Mouse (Mus musculus): Measurements from ENCODE around the gene Nckap5. TPM values are rescaled to one million over a fixed set of nuclear protein-coding genes. Genes with fewer than 3 reads are reported as not detected.

Gene Nckap5
- polyA plus RNA-seq, 2 experiments = 0.31 to 1.3 TPM

DNA sequence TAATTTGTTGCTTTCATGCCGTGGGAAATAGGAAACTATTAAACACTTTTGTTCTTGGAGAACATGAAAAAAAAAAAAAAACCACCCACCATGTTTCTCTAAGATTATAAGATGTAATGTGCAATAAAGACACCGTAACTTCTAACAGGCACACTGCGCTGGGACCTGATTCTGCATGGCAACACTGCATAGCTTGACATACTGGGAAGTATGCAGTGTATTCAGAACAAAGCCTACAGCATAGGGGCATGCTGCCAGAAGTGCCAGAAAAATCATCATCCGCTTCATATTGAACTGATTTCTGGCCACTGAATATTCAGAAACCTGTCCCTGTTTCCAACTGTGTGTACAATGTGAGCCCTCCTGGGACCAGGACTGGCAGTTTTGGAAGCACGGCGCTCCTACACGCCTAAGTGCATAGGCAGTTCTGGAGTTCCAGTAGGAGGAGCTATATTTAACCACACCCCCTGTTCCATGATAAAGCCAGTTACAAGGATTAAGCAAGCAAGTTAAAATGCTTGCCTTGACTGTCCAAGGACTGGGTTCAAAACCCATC, 302.5 kb downstream of the Nckap5 start:
- Histone ChIP-seq H3K36me3 (replicated peaks; ENCODE audit: control insufficient read depth, insufficient read depth, low read depth) (no peaks in the 10 kb centered on the region), H3K9me3 (ENCODE audit: control insufficient read depth, low read length) (no peaks in the 10 kb centered on the region), H3K9ac (replicated peaks) (no peak overlapping the region), H3K27me3 (ENCODE audit: control insufficient read depth, insufficient read depth, low read length) (no peaks in the 10 kb centered on the region), H3K27ac (no peak overlapping the region), H3K4me3 (ENCODE audit: insufficient read depth in 1 of 2, low read depth in 2 of 2, low read length in 2 of 2) (no peak overlapping the region), H3K4me1 (replicated peaks; ENCODE audit: control insufficient read depth in 2 of 2, insufficient read depth in 2 of 2, low read length in 1 of 2) (no peaks in the 10 kb centered on the region), H3K4me2 (ENCODE audit: low read depth) (no peak overlapping the region)
- WGBS (ENCODE audit: insufficient replicate concordance) = 80% methylated on average over 7 of the region's 7 CpGs
- ATAC-seq (ENCODE audit: insufficient read depth) (no peak), DNase-seq (ENCODE audit: low read depth in 3 of 3, low spot score in 3 of 3) (no peak)
- TF ChIP-seq CTCF (IDR thresholded peaks at IDR 0.05; ENCODE audit: low read depth) (no peak), EP300 (IDR thresholded peaks at IDR 0.05; ENCODE audit: low read depth) (no peak)

GRCm38 (mm10) chr1:126518067-126518466, 312.5 kb downstream of the Nckap5 start:
- DNase-seq (ENCODE audit: low read depth in 3 of 3, low spot score in 3 of 3) = no peak
- no peak overlapping the region for H3K4me2 ChIP-seq (ENCODE audit: low read depth)
- H3K36me3 ChIP-seq (replicated peaks; ENCODE audit: control insufficient read depth, insufficient read depth, low read depth) = no peaks in the 10 kb centered on the region
- ATAC-seq (ENCODE audit: insufficient read depth) = no peak
- no peaks in the 10 kb centered on the region for H3K9me3 ChIP-seq (ENCODE audit: control insufficient read depth, low read length)
- no peak overlapping the region for H3K9ac ChIP-seq (replicated peaks)
- 67% methylated on average over 3 of the region's 3 CpGs for WGBS (ENCODE audit: insufficient replicate concordance)
- no peak overlapping the region for H3K27ac ChIP-seq
- H3K4me3 ChIP-seq (ENCODE audit: insufficient read depth in 1 of 2, low read depth in 2 of 2, low read length in 2 of 2) = no peak overlapping the region
- no peaks in the 10 kb centered on the region for H3K4me1 ChIP-seq (replicated peaks; ENCODE audit: control insufficient read depth in 2 of 2, insufficient read depth in 2 of 2, low read length in 1 of 2)
- TF ChIP-seq EP300 (IDR thresholded peaks at IDR 0.05; ENCODE audit: low read depth) = no peak
- no peak for TF ChIP-seq CTCF (IDR thresholded peaks at IDR 0.05; ENCODE audit: low read depth)
- no peaks in the 10 kb centered on the region for H3K27me3 ChIP-seq (ENCODE audit: control insufficient read depth, insufficient read depth, low read length)

DNA sequence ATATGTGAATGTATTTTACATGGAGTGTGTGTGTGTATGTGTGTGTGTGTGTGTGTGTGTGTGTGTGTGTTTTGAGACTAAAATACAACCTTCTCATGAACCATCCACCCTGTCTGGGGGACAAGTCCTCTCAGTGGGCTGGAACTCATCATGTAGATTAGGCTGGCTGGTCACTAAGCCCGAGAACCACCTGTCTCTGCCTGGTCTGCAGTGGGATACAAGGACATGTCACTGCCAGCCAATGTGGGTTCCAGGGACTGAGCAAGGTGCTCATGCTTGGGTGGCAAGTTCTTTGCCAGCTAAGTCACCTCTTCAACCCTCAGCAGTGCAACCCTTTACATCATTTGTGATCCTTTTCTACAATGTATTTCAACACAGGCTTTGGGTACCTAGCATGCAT, 313.2 kb downstream of the Nckap5 start:
- ATAC-seq (ENCODE audit: insufficient read depth) (no peak), DNase-seq (ENCODE audit: low read depth in 3 of 3, low spot score in 3 of 3) (no peak)
- Histone ChIP-seq H3K27ac (no peak overlapping the region), H3K9me3 (ENCODE audit: control insufficient read depth, low read length) (no peaks in the 10 kb centered on the region), H3K27me3 (ENCODE audit: control insufficient read depth, insufficient read depth, low read length) (no peaks in the 10 kb centered on the region), H3K36me3 (replicated peaks; ENCODE audit: control insufficient read depth, insufficient read depth, low read depth) (no peaks in the 10 kb centered on the region), H3K4me3 (ENCODE audit: insufficient read depth in 1 of 2, low read depth in 2 of 2, low read length in 2 of 2) (no peak overlapping the region), H3K4me2 (ENCODE audit: low read depth) (no peak overlapping the region), H3K4me1 (replicated peaks; ENCODE audit: control insufficient read depth in 2 of 2, insufficient read depth in 2 of 2, low read length in 1 of 2) (no peaks in the 10 kb centered on the region), H3K9ac (replicated peaks) (no peak overlapping the region)
- no peak for TF ChIP-seq EP300 (IDR thresholded peaks at IDR 0.05; ENCODE audit: low read depth)
- TF ChIP-seq CTCF (IDR thresholded peaks at IDR 0.05; ENCODE audit: low read depth) = no peak
- 39% methylated on average over 1 of the region's 1 CpGs for WGBS (ENCODE audit: insufficient replicate concordance)

GRCm38 (mm10) chr1:126515054-126515756, 315.4 kb downstream of the Nckap5 start:
- TF ChIP-seq CTCF (IDR thresholded peaks at IDR 0.05; ENCODE audit: low read depth) = no peak
- TF ChIP-seq EP300 (IDR thresholded peaks at IDR 0.05; ENCODE audit: low read depth) = no peak
- ATAC-seq (ENCODE audit: insufficient read depth) (no peak), DNase-seq (ENCODE audit: low read depth in 3 of 3, low spot score in 3 of 3) (no peak)
- no peaks in the 10 kb centered on the region for H3K4me1 ChIP-seq (replicated peaks; ENCODE audit: control insufficient read depth in 2 of 2, insufficient read depth in 2 of 2, low read length in 1 of 2)
- no peak overlapping the region for H3K27ac ChIP-seq
- 31% methylated on average over 3 of the region's 3 CpGs for whole genome bisulfite sequencing (ENCODE audit: insufficient replicate concordance)
- H3K27me3 ChIP-seq (ENCODE audit: control insufficient read depth, insufficient read depth, low read length) = no peaks in the 10 kb centered on the region
- no peaks in the 10 kb centered on the region for H3K36me3 ChIP-seq (replicated peaks; ENCODE audit: control insufficient read depth, insufficient read depth, low read depth)
- no peak overlapping the region for H3K9ac ChIP-seq (replicated peaks)
- H3K4me3 ChIP-seq (ENCODE audit: insufficient read depth in 1 of 2, low read depth in 2 of 2, low read length in 2 of 2) = no peak overlapping the region
- H3K4me2 ChIP-seq (ENCODE audit: low read depth) = no peak overlapping the region
- H3K9me3 ChIP-seq (ENCODE audit: control insufficient read depth, low read length) = no peaks in the 10 kb centered on the region

DNA sequence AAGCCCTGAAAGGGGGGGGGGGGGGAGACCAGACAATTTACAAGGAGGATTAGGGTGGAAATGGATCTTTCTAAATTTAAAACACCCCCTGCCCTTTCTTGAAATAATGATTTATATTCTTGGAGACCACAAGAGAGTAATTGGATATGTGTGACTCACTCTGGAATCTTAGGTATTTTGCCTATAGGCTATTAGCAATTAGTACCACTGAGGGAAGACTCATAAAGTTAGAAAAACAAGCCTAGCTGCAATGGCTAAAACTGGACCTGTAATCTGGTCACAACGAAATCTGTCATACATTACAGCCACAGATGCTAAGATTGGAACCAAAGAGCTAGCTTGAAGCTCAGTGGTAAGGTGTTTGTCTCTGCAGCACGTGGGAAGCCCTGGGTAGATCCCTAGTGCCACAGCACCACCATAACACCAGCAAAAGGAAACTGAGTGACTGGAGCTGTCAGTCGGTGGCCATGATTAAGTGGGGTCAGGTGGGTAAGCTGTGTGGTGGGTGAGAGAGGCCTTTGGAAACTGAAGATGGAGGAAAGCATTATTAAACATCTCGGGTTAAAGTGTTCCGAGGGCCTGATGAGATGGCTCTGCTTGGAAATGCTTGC, 318.7 kb downstream of the Nckap5 start:
- TF ChIP-seq CTCF (IDR thresholded peaks at IDR 0.05; ENCODE audit: low read depth) (no peak), EP300 (IDR thresholded peaks at IDR 0.05; ENCODE audit: low read depth) (no peak)
- no peak overlapping the region for H3K4me2 ChIP-seq (ENCODE audit: low read depth)
- H3K4me3 ChIP-seq (ENCODE audit: insufficient read depth in 1 of 2, low read depth in 2 of 2, low read length in 2 of 2) = no peak overlapping the region
- no peak overlapping the region for H3K9ac ChIP-seq (replicated peaks)
- WGBS (ENCODE audit: insufficient replicate concordance) = 44% methylated on average over 5 of the region's 5 CpGs
- H3K27me3 ChIP-seq (ENCODE audit: control insufficient read depth, insufficient read depth, low read length) = no peaks in the 10 kb centered on the region
- no peaks in the 10 kb centered on the region for H3K4me1 ChIP-seq (replicated peaks; ENCODE audit: control insufficient read depth in 2 of 2, insufficient read depth in 2 of 2, low read length in 1 of 2)
- no peak overlapping the region for H3K27ac ChIP-seq
- DNase-seq (ENCODE audit: low read depth in 3 of 3, low spot score in 3 of 3) (no peak), ATAC-seq (ENCODE audit: insufficient read depth) (no peak)
- H3K36me3 ChIP-seq (replicated peaks; ENCODE audit: control insufficient read depth, insufficient read depth, low read depth) = no peaks in the 10 kb centered on the region
- no peaks in the 10 kb centered on the region for H3K9me3 ChIP-seq (ENCODE audit: control insufficient read depth, low read length)

All from liver, embryonic 14.5 days (tissue).